ENCODE assay signal across 20 mouse cellular contexts in the genomic region with DNA sequence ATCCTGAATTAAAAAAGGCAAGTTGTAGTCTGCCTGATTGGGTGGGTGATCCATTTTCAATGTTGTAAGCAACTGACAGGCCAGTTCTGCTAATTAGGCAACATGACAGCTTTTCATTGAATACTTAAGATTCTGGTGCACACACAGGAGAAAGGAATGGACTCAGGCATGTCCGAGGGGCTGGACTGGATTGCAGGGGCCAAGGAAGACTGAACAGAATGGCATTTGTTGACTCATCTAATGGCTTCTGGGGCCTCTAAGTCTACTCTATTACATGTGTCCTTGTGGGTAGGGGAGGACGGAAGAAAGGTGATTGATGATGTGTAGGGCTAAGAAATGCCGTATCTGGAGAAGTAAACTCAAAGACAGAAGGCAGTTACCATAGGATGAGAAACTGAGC.
"Had no signal": no experiment of that assay in that cellular context is flagged by ENCODE, and none has a peak within 500 bp of the region (broad histone marks: within the 10 kb centered on the region; RNA-seq: fewer than 3 reads in every experiment).

No protein-coding gene starts in this region.

- H3K4me3 ChIP-seq: lung, embryonic 15.5 days; megakaryocyte, embryonic 14.5 days; midbrain, embryonic 12.5 days; myocyte; neural tube, embryonic 13.5 days; neural tube, embryonic 15.5 days had no signal

- DNase-seq: liver, postnatal 0 days; lung, adult 2 months; lung, postnatal 14 days; lung, postnatal 36 days; midbrain, embryonic 14.5 days; retina, postnatal 1 day; right cerebral cortex, adult 18-20 months; right cerebral cortex, postnatal 25 days; right cerebral cortex, postnatal 4 days; spleen, adult 18-20 months; thymus, adult 18-20 months; thymus, postnatal 14 days; thymus, postnatal 36 days had no signal

- H3K27ac ChIP-seq: lung, embryonic 15.5 days; macrophage; midbrain, embryonic 12.5 days; neural tube, embryonic 13.5 days; neural tube, embryonic 15.5 days had no signal
